Mouse (Mus musculus): ENCODE data around the gene Rasgrp2. TPM values are rescaled to one million over a fixed set of nuclear protein-coding genes. Genes with fewer than 3 reads are reported as not detected.

Gene Rasgrp2
- polyA plus RNA-seq, 1 experiment from 2014 or later: 15.2 TPM

GRCm38 (mm10) chr19:6384954-6385353 is 14.2 kb upstream of the Rasgrp2 start:
- Histone ChIP-seq H3K27me3 (peaks cover 7% of the 10 kb centered on the region), H3K4me1 (peaks cover 29% of the 10 kb centered on the region), H3K4me2 (replicated peaks) (0 out of 2 replicates have a peak overlapping the region, but pooled peaks have one; percentile 17), H3K4me3 (no peak overlapping the region), H3K27ac (no peak overlapping the region), H3K9ac (no peak overlapping the region), H3K36me3 (peaks cover 4% of the 10 kb centered on the region; the same call in 1 of the 2 replicates), H3K9me3 (no peaks in the 10 kb centered on the region)
- ATAC-seq (ENCODE audit: low FRiP score, low read depth): no peak
- 77% methylated on average over 11 of the region's 11 CpGs for WGBS

- WGBS: 69% methylated on average over 5 of the region's 5 CpGs
- Histone ChIP-seq H3K36me3 (peaks cover 4% of the 10 kb centered on the region; the same call in 1 of the 2 replicates), H3K9ac (no peak overlapping the region), H3K4me1 (peaks cover 32% of the 10 kb centered on the region), H3K4me2 (replicated peaks) (peak overlapping the region; percentile 17; the same call in 1 of the 2 replicates), H3K4me3 (no peak overlapping the region), H3K9me3 (no peaks in the 10 kb centered on the region), H3K27me3 (peaks cover 7% of the 10 kb centered on the region), H3K27ac (no peak overlapping the region)
- ATAC-seq (ENCODE audit: low FRiP score, low read depth): no peak
Measured at GRCm38 (mm10) chr19:6385419-6385818, 13.7 kb upstream of the Rasgrp2 start.

- Histone ChIP-seq H3K36me3 (peaks cover 2% of the 10 kb centered on the region; the same call in 1 of the 2 replicates), H3K4me1 (peaks cover 32% of the 10 kb centered on the region), H3K9ac (no peak overlapping the region), H3K4me3 (no peak overlapping the region), H3K27me3 (peaks cover 7% of the 10 kb centered on the region), H3K27ac (no peak overlapping the region), H3K4me2 (replicated peaks) (peak overlapping the region; percentile 14; the same call in 1 of the 2 replicates), H3K9me3 (no peaks in the 10 kb centered on the region)
- ATAC-seq (ENCODE audit: low FRiP score, low read depth): no peak
- 74% methylated on average over 7 of the region's 7 CpGs for WGBS
Measured at GRCm38 (mm10) chr19:6385821-6386220, 13.3 kb upstream of the Rasgrp2 start.

- ATAC-seq (ENCODE audit: low FRiP score, low read depth): no peak
- WGBS: 62% methylated on average over 9 of the region's 9 CpGs
Measured at GRCm38 (mm10) chr19:6386234-6386633, 12.9 kb upstream of the Rasgrp2 start.

GRCm38 (mm10) chr19:6388006-6388405 is 11.1 kb upstream of the Rasgrp2 start:
- no peak overlapping the region for H3K4me3 ChIP-seq
- H3K27me3 ChIP-seq: peaks cover 7% of the 10 kb centered on the region
- no peaks in the 10 kb centered on the region; the same call in 1 of the 2 replicates for H3K9me3 ChIP-seq
- no peak overlapping the region for H3K27ac ChIP-seq
- peaks cover 32% of the 10 kb centered on the region for H3K4me1 ChIP-seq
- ATAC-seq (ENCODE audit: low FRiP score, low read depth): no peak
- H3K36me3 ChIP-seq: no peaks in the 10 kb centered on the region
- no peak overlapping the region for H3K4me2 ChIP-seq (replicated peaks)
- no peak overlapping the region for H3K9ac ChIP-seq
- WGBS: 76% methylated on average over 13 of the region's 13 CpGs

More at GRCm38 (mm10) chr19:6386234-6386633, 12.9 kb upstream of the Rasgrp2 start:
- H3K9me3 ChIP-seq: no peaks in the 10 kb centered on the region
- H3K4me3 ChIP-seq: no peak overlapping the region
- no peak overlapping the region for H3K4me2 ChIP-seq (replicated peaks)
- H3K36me3 ChIP-seq: no peaks in the 10 kb centered on the region
- H3K27me3 ChIP-seq: peaks cover 7% of the 10 kb centered on the region
- peaks cover 32% of the 10 kb centered on the region for H3K4me1 ChIP-seq
- H3K9ac ChIP-seq: no peak overlapping the region
- no peak overlapping the region for H3K27ac ChIP-seq

- no peak for ATAC-seq (ENCODE audit: low FRiP score, low read depth)
- Histone ChIP-seq H3K4me1 (peaks cover 14% of the 10 kb centered on the region), H3K9ac (peak overlapping the region; percentile 32; the same call in 1 of the 2 replicates), H3K9me3 (no peaks in the 10 kb centered on the region; the same call in 1 of the 2 replicates), H3K36me3 (no peaks in the 10 kb centered on the region), H3K27ac (no peak overlapping the region), H3K4me3 (peak overlapping the region; percentile 35), H3K4me2 (replicated peaks) (peak overlapping the region; percentile 64), H3K27me3 (peaks cover 7% of the 10 kb centered on the region)
- WGBS: 6% methylated on average over 16 of the region's 16 CpGs
Measured at GRCm38 (mm10) chr19:6389803-6390202, 9.3 kb upstream of the Rasgrp2 start.

GRCm38 (mm10) chr19:6390251-6390650 is 8.9 kb upstream of the Rasgrp2 start:
- Histone ChIP-seq H3K4me3 (peak overlapping the region; percentile 35; the same call in 1 of the 2 replicates), H3K9ac (no peak overlapping the region), H3K4me2 (replicated peaks) (no peak overlapping the region; the same call in 1 of the 2 replicates), H3K27ac (no peak overlapping the region), H3K36me3 (no peaks in the 10 kb centered on the region), H3K27me3 (peaks cover 7% of the 10 kb centered on the region), H3K4me1 (peaks cover 13% of the 10 kb centered on the region), H3K9me3 (no peaks in the 10 kb centered on the region; the same call in 1 of the 2 replicates)
- WGBS: 49% methylated on average over 6 of the region's 6 CpGs
- no peak for ATAC-seq (ENCODE audit: low FRiP score, low read depth)

- 93% methylated on average over 14 of the region's 14 CpGs for WGBS
- Histone ChIP-seq H3K4me3 (no peak overlapping the region), H3K9ac (no peak overlapping the region), H3K36me3 (no peaks in the 10 kb centered on the region), H3K4me1 (peaks cover 13% of the 10 kb centered on the region), H3K9me3 (no peaks in the 10 kb centered on the region; the same call in 1 of the 2 replicates), H3K27ac (no peak overlapping the region), H3K27me3 (peaks cover 17% of the 10 kb centered on the region), H3K4me2 (replicated peaks) (no peak overlapping the region)
- ATAC-seq (ENCODE audit: low FRiP score, low read depth): no peak
Measured at GRCm38 (mm10) chr19:6392743-6393393, 6.3 kb upstream of the Rasgrp2 start.

GRCm38 (mm10) chr19:6393637-6394036 is 5.5 kb upstream of the Rasgrp2 start:
- H3K9me3 ChIP-seq: no peaks in the 10 kb centered on the region; the same call in 1 of the 2 replicates
- no peak overlapping the region for H3K27ac ChIP-seq
- no peaks in the 10 kb centered on the region for H3K36me3 ChIP-seq
- H3K9ac ChIP-seq: no peak overlapping the region
- 89% methylated on average over 16 of the region's 16 CpGs for WGBS
- H3K4me1 ChIP-seq: peaks cover 18% of the 10 kb centered on the region
- no peak for ATAC-seq (ENCODE audit: low FRiP score, low read depth)
- H3K4me3 ChIP-seq: no peak overlapping the region
- peaks cover 23% of the 10 kb centered on the region for H3K27me3 ChIP-seq
- H3K4me2 ChIP-seq (replicated peaks): no peak overlapping the region

GRCm38 (mm10) chr19:6396237-6396636 is 2.9 kb upstream of the Rasgrp2 start:
- H3K27ac ChIP-seq: no peak overlapping the region
- peaks cover 29% of the 10 kb centered on the region for H3K4me1 ChIP-seq
- peaks cover 44% of the 10 kb centered on the region for H3K27me3 ChIP-seq
- no peaks in the 10 kb centered on the region for H3K36me3 ChIP-seq
- H3K9me3 ChIP-seq: no peaks in the 10 kb centered on the region; the same call in 1 of the 2 replicates
- 85% methylated on average over 5 of the region's 5 CpGs for WGBS
- no peak for ATAC-seq (ENCODE audit: low FRiP score, low read depth)
- H3K4me2 ChIP-seq (replicated peaks): no peak overlapping the region
- no peak overlapping the region for H3K4me3 ChIP-seq
- no peak overlapping the region for H3K9ac ChIP-seq

- Histone ChIP-seq H3K27me3 (peaks cover 59% of the 10 kb centered on the region), H3K9me3 (no peaks in the 10 kb centered on the region; the same call in 1 of the 2 replicates), H3K9ac (no peak overlapping the region), H3K27ac (no peak overlapping the region), H3K4me1 (peaks cover 38% of the 10 kb centered on the region), H3K4me2 (replicated peaks) (peak overlapping the region; percentile 94; the same call in 1 of the 2 replicates), H3K4me3 (no peak overlapping the region), H3K36me3 (no peaks in the 10 kb centered on the region)
- ATAC-seq (ENCODE audit: low FRiP score, low read depth): no peak
- 82% methylated on average over 22 of the region's 22 CpGs for WGBS
Measured at GRCm38 (mm10) chr19:6397582-6398249, 1.4 kb upstream of the Rasgrp2 start.
